Mouse (Mus musculus): ENCODE results near the gene Vmn2r30.
"Not testable (repeated sequence)": the region's sequence is repeated elsewhere in the genome, so short reads cannot be mapped to it uniquely, and the experiment has no call there.

Vmn2r30 gene

DNA sequence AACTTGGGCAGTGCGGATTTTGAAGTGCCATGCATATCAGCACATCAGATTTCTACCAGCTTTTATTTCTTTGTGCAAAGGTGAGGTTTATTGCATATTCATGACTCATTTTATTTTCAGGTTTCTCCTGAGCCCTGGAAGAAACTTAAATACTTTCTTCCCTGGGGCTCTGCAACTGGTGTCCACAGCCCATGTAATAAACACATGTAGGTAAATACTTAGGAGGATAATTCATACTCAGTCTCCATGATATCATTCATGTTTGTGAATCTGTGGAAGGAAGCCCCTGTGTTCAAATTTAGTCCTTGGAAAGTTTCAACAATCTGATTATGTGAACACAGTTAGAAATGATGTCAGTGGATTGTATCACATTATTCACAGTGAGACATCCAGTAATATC lies at the start of gene Vmn2r30:
Vmn2r30 (minus strand) TSS at position 101 of the 400 bp plus-strand sequence.
- DNase-seq (ENCODE audit: low spot score), result not testable (repeated sequence)

DNA sequence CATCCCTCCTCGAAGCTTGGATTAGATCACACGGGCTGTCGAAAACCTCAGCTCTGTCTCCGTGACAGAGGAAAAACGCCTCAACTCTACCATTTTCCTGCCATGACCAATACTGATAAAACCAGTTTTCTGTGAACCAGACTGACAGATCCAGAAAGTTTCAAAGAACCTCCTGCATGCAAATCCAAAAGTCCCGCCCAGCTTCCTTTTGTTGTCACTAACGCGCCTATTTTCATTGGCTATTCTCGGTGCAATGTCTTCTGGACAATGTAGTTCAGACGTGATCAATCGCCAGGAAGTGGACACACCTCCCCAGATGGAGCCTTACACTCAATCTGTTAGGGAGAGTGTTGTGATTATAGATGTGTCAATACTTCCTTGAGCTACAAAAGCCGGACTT lies 37.0 kb upstream of the Vmn2r30 start, which contains the start of gene Gm45783:
Gm45783 (minus strand) TSS at position 143 of the 400 bp plus-strand sequence.
- not testable (repeated sequence) for DNase-seq (ENCODE audit: low spot score)

DNA sequence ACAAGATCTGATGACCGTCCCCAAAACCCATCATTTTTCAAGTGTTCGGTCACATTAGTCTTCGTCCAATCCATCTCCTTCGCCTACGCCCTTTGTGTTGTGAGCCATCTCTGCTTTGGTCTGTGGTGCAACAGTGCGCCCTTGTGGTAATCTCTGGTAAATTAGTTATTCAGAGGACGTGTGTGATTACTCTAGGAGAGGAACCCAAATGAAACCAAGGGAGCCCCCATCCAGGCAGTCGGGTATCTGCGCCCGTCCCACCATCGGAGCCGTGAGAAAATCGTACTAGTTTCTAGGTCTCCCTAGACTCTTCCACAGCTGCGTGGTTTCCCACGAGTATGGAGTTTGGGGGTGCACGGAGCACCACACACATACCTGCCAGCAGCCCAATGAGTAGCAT lies 41.8 kb downstream of the Vmn2r30 start:
- no peak for DNase-seq (ENCODE audit: low spot score)

DNA sequence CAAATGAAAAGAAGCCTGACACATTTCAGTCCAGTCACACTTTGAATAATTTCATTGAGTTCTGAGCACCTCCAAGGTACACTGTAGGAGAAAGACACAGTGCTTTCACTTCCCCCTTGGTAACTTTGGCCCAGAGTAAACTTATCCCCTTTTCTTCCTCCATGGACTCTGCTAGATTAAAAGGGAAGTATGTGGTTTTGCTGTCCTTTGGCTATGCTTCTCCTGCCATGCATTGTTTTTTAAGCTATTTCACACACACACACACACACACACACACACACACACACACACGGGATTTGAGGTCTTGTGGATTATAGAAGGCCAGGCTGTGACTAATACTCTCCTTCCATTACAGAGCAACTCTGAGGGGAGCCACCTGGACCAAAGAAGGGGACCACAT lies 56.0 kb downstream of the Vmn2r30 start:
- no peak for DNase-seq (ENCODE audit: low spot score)

DNA sequence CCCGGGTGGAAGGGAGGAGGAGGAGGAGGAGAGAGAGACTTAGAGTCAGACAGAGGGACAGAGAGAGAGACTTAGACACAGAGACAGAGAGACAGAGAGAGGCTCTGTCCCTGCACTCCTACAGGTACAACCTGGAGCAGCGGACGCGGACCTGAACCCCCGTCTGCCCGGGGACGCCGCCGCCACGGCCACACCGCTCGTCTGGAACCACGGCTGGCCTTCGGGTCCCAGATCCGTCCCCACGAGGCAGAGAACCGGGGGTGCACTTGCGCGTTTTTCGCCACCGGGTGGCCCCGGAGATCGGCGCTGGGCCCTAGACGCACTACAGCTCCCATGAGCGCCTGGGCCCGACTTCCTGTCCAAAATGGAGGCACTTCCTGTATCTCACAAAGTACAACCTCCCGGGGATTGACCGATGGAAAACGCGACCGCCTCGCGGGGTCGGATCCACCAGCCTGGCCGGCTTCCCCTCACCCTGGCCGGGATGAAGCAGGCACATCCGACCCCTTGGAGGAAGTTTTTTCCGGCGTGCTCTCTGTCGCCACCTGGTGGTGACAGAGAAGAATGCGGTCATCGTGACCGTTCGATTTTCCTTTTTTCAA lies 59.3 kb downstream of the Vmn2r30 start, which contains the start of gene Gm45844:
Gm45844 (minus strand) TSS at position 324 of the 602 bp plus-strand sequence.
- peak; percentile 88 for DNase-seq (ENCODE audit: low spot score)

DNA sequence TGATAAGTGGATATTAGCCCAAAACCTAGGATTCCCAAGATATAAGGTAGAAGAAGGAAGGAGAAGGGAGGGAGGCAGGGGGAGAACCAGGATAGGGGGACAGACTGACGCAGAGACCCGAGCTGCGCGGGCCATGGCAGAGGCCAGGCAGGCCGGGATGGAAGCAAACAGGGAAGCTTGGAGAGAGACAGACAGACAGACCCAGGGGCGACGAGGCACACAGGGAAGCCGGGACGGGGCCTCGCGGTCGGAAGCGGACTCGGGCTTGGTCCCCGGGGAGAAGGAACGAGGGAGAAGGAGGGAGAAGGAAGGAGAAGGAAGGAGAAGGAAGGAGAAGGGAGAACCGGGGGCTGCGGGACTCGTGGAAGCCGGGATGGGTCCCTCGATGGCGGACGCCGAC lies 59.9 kb downstream of the Vmn2r30 start:
- DNase-seq (ENCODE audit: low spot score), result peak; percentile 5

All from ovary, postnatal 10 days (tissue).